Mouse (Mus musculus) thymus, postnatal 4 days (tissue): ENCODE data around the gene Zscan18.
"Not testable (repeated sequence)": the region's sequence is repeated elsewhere in the genome, so short reads cannot be mapped to it uniquely, and the experiment has no call there.

ENCODE experiments used
- DNase-seq: peaks from one replicate; pipeline ENCODE4 v3.0.0; 2021

Zscan18 gene

DNA sequence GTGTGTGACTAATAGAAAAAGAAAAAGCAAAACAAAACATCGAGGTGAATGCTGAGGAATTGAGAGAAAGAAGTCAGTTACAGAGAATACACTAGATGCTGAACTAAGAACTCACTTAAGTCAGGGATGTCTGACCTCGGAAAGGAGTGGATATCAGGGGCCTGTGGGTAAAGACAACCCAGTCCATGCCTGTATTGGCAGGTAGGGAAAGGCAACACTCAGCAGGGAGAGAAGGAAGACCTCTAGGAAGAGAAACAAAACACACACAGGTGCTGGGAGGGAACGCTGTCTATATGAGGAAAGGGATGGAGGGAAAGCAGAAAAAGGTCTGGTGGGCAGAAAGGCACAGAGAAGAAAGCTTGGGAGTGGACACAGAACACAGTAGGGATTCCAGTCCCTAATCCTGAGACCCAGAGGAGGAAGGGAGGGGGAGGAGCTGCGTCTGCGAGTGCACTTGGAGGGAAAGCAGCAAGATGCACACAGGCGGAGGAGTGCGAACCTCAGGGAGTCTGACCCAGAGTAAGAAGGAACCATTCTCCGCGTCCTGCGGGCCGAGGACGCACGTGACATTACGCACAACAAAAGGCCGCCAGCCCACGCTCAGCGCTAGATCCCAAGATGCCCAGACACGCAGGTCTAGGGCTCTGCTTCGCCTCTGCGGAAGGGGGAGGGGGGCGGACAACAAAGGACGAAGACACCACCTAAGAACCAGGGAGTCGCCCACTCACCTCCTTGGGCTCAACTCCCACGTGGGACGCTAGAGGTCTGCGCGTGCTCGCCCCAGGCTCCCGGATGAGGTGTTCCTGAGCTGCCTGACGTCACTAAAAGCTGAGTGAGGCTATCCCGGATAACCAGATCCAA is at the start of gene Zscan18:
Gene Zscan18 (minus strand): TSS at position 770 of the 861 bp plus-strand sequence.
- DNase-seq = peak; percentile 70

DNA sequence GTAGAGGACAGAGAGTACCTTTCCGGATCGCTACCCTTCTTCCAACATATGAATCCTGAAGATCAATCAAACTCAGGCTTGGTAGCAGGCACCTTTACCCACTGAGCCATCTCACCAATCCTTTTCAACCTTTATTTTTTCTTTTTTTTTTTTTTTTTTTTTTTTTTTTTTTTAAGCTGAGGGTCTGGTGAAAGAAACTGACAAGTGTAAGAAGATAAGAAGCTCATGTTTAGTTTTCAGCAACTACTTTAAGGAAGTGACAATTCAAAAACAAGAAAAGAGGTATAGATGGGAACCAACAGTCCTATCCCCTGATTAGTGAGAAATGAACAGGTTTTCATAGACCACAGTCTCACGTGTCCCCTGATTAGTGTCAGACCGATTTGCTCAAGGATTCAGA is 32.3 kb upstream of the Zscan18 start:
- DNase-seq = no peak

DNA sequence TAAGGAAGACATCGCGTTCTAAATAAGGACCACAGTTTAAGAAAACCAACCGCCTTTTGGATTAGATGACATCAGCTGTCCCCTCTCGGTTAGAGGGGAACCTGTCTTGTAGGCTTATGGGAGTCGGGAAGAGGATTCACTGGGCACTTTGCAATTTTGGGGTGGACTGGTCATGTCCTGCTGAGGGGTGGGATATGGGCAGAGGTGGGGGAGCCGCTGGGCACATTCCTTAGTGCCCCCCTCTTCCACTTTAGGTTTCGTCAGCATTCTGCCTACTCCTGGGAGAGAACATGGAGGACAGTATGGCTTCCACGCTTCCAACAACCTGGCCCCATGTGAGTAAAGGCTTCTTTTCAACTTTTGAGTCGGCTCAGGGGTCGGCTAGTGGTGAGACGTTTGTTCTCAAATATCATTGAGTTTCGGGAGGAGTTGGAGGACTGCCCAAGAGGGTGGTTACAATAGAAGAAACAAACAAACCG is 31.8 kb upstream of the Zscan18 start:
- peak; percentile 33 for DNase-seq

DNA sequence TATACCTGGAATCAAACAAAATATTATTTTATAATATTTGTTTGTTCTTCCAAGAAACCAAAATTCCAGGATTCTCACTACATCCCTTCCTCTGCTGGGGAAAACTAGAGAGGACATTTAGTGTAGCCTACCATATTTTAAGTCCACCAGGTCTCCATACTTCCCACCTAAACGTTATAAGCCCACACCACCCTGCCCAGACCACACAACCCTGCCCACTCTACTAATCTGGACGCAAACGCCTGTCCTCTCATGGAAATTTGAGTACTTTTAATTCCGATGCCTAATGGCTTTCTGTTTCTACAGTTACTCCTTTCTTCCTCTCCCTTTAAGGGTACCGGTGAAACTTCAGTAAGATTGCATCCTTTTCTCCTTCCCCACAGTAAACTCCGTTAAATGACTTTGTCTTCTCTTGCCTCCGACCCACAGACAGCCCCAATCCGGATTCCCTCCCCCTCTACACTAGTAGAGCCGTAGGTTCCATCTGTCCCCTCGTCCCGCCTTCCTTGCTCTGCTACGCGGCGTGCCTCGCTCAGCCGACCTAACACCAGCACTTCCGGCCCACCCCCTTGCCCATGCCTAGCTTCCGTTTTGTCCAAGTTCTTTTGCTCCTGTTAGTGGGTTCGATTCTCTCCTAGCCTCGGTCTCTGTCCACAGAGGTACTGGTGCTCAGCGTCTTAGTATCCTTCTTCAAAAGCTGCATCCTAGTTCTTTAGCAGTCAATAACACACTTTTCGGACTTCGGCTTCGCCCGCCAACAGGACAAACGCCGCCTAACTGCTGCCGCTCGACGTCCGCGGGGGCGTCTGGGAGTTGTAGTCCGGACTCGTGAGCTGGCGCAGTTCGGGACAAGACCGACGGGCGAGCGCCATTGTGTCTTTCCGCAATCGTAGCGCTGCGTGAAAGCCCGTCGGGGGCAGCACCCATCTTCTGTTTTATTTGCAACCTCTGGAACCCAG is 31.0 kb upstream of the Zscan18 start, which contains the start of gene Zfp110:
Gene Zfp110 (plus strand): TSS at position 600 of the 959 bp plus-strand sequence.
- DNase-seq = peak; percentile 94

DNA sequence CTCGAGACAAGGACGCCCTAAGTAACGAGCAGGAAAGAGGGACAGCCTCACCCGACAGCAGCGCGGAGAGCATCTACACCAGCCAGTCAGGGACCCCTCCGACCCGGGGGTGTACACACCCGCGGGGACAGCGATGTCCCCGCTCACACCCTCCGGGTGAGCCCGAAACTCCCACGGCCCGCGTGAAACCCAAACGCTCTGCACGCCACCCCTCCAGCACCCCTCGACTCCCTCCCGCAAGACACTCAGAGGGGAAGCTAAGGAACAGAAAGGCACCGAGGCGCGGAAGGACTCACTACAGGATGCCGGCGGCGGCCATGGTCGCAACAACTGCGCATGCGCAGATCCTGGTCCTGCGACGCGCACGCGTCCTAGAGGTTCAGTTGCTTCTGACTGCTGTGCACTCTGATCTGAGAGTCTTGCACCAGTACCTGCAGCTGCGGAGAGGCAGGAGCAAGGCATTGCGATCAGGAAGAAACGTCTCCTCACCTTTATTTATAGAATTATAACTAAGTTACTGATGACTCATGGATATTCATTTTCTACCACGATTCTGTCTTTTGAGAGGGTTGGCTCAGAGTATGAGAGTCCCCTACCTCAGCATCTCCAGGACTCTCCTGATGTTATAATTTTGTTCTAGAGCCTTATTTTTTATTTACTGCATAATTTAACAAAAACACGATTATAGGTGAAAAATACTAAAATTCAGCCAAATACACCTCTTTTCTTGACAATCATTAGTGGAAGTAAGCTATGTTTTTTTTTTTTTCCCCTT is 15.3 kb upstream of the Zscan18 start, which contains the start of gene Zfp329:
Gene Zfp329 (minus strand): TSS at position 338 of the 775 bp plus-strand sequence.
- peak; percentile 97 for DNase-seq

DNA sequence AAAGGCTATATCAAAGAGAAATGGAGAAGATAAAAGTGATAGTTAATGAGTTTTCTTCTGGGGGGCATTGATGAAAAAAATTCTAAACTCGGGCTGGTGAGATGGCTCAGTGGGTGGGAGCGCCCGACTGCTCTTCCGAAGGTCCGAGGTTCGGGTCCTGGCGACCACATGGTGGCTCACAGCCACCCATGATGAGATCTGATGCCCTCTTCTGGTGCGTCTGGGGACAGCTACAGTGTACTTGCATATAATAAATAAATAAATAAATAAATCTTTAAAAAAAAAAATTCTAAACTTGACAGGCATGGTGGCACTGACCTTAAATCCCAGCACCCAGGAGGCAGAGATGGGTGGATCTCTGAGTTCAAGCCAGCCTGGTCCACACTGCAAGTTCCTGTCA is 12.1 kb upstream of the Zscan18 start:
- DNase-seq = peak; percentile 31

DNA sequence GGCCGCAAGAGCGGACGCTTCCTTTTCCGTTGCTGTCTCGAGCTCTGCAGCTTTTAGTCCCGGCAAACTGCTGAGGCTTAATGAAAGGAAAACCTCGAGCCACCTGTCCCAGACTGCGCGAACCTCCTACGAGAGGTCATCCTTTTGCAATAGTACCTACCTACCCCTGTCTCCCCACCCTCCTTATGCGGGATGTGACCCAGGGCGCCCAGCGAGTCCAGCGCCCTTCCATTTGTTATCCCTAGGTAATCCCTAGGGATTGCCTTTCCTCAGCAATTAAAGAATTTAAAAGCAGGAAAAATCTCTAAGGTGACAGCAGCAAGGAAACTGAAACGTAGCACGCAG is 264 bp upstream of the Zscan18 start:
- no peak for DNase-seq

DNA sequence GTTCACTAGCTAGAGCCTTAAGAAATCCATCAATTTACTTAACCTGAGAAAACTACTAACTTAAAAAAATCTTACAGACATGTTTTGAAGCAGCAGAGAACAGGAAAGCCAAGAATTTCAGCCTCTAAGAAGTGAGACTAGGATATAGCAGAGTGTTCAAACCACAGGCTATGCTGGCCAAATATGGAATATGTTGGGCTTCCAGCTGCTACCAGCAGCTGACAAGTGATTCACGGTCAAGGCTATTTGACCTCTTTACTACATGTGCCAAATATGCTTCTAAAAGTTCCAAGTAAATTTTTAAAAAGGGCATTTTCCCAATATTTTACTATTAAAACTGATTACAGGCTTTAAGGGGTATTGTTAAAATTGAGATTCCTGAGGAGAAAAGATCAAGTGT is 3.9 kb downstream of the Zscan18 start:
- DNase-seq = no peak

DNA sequence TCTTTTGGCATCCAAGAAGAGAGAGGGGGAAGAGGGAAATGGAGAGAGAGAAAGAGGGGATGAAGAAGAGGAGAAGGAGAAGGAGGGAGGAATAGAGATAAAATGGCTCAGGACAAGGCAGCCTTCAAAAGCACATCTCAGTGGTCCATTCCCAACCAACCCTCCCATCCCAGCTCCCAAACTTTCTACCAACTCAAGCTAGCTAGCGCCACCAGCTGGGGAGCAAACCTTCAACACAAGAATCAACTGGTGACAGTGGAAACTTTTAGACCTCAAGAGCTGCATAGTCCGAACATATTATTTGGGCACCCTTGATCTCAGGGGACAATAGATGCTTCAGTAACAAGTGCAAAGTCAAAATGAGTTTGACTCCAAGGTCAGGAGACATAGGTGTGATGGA is 5.5 kb downstream of the Zscan18 start:
- DNase-seq = no peak

DNA sequence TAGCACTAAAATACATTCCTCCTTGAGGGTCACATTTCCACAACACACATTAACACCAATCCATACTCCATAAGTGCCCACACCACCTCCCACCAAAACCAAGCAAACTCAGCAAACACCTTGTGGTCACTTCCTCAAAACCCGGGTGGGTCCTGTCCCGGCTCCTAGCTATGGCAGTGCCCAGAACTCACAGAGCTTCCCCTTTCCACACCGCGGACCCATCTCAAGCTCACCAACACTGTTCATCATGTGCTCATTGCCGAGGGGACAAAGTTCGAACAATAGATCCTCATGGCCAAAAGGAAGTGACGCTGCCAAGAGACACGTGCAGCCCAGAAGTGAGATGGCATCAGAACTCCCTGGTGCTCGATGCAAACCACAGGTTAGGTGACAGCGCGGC is 10.8 kb downstream of the Zscan18 start:
- not testable (repeated sequence) for DNase-seq

DNA sequence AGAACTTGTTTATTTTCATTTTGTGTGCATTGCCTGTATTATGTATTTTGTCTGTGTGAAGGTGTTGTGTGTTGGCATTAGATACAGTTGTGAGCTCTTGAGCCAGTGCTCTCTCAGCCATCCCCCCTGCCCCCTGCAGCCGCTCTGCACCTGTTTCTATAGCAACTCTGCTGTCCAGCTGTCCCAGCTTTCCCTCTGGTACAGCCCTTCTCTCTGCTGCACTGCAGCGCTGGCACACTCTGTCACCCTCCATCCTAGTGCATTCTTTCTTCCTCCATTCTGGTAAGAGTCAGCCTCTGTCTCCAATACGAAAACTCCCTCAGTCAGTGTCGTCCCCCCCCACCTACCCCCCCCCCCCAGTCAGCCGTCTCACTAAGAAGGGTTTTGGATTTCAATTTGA is 15.4 kb downstream of the Zscan18 start:
- DNase-seq = no peak

DNA sequence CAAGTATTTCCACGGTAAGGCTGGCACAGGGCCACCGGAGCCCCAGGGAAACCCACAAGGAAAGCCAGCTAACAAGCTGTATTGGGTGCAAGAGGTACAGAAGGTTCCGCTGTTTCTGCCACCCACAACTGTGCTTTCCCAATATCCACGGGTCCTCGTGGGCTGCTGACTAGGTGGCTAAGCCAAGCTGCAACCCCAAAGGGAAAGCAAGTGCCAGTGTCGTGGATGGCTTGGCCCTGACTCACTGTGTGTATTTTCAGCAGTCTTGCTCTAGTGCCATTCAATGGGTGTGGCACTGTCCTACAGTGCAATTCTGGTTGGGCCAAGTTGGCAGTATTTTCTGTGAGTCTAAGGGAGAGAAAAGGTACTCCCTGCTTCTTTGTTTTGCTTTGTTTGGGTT is 16.1 kb downstream of the Zscan18 start:
- DNase-seq = no peak

DNA sequence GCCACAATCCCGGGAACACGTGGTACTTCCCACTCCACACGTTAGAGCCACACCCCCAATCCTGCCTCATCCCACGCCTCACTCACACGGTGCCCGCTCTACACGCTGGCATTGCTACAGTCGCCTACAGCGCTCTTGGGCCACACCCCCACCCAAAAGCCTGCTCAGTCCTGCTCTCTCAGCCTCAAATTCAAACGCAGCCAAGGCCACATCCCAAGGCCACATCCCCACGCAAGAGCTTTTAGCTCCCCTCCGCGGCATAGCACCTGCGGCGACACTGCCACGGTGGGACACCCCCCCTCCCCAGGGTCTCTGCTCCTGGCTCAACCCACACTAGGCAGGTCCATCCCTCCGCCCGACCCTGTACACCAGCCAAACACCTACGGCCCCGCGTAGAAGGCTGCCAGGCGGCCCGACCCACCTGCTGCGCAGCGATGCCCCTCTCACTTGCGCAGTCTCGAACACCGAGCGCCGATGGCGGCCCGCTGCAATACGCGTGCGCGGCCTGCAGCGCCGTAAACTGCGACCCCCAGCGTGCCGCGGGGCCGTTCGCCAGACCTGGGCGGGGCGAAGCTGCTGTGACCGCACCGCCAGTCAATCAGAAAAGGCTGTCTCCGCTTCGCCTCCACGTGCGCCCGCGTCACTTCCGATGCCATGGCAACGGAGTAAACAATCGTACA is 23.1 kb downstream of the Zscan18 start:
- peak; percentile 87 for DNase-seq

DNA sequence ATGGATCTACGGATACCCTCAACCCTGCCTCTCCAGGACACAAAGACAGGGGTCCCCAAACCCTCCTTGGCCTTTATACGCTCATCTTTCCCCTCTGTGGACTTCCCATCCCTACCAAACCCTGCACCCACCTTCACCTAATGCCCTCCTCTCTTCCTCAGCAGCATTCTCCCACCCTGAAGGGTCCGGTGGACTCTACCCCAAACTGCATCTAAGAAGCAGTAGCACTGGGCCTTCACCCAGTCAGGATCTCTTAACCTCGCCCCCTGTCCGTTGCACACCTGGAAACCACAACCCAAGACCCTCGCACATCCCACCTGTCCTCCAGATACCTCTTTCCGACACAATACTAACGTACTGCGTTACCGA is 23.7 kb downstream of the Zscan18 start:
- DNase-seq = no peak

DNA sequence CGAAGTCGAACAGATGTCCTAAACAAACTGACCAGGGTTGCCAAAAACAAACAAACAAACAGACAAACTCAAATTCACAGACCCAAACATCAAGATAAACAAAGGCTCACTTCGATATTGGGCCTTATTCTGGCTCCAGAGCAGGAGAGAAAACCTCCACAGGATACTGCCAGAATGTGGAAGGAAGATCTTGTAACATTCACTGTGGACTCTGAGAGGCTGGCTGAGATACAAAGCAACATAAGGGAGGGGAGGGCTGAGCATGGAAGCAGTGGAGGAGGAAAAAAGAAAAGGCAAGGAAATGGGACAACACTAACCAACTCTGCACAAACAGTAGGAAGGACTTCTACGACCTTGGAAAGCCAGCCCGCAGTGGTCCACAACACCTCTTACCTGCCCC is 24.3 kb downstream of the Zscan18 start:
- no peak for DNase-seq

DNA sequence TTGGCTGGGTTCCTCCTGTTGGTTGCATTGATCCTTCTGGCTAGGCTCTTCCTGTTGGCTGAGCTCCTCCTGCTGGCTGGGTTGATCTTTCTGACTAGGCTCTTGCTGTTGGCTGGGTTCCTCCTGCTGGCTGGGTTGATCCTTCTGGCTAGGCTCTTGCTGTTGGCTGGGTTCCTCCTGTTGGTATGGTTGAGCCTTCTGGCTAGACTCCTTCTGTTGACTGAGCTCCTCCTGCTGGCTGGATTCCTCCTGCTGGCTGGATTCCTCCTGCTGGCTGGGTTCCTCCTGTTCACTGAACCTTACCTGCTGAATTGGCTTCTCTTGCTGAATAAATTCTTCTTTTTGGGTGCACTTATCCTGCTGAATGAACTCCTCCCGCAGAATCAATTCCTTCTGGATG is 28.8 kb downstream of the Zscan18 start:
- DNase-seq = no peak

DNA sequence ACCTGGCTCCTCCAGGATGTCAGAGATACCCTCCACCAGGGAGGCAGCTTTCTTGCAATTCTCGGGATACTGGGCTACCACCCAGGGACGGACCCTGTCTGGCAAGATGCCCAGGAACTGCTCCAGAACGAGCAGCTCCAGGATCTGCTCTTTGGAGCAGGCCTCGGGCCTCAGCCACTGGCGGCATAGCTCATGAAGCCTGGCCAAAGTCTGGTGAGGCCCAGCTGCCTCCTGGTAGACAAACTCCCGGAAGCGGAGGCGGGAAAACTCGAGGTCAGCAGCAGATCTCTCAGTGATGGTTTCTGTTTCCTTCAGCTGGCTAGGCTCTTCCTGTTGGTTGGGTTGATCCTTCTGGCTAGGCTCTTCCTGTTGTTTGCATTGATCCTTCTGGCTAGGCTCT is 29.3 kb downstream of the Zscan18 start:
- no peak for DNase-seq

DNA sequence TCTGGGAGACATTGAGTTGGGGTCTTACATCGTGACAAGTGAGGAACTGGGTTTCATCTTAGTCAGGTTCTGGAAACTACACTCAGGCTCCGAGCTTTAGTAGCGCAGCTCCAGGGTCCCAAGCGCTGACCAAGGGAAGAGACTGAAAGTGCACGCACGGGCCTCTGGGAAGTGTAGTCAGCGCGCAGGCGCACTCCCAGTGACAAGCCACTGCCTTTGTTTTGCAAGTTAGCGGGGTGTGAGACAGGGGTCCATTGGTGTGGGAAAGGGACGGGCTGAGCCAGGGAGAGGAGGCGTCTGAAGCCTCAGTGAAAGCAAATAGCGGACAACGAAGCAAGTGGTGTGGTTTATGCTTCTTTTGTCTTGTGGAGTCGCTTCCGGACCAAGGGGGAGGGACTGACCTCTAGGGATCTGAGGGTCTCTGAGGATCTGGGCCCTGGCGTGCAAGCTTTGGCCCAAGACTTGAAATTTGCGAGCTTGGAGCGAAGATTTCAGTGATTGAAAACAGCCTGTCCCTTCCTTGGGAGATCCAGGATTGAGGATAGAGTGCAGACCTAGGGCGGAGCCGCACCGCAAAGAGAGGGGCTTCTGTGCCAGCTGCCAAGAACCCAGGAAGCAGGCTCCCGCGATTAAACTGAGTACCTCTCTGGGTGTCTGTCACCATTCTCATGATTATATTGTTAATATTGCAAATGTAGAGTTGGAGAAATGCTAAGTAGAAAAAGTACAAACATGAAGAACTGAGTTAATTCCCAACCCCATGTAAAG is 53.8 kb downstream of the Zscan18 start:
- DNase-seq = no peak

DNA sequence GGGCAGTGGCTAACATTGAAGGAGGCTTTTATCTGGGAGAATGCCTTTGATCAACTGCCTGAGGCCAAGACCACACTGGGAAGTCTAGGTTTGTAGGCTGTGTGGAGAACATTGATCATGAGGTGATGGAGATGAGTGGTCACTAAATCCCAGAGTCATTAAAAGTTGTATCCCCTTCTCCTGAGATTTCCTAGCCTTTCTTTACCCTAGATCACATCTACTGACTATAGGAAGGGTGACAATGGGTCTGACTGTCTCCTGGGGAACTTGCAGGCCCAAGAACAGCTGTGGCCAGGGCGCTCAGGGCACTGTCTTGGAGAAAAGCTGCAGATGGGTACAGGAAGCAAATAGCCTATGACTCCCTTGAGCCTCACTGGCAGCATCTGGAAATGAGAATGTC is 68.5 kb downstream of the Zscan18 start, which contains the start of gene Vmn2r56:
Gene Vmn2r56 (minus strand): TSS at position 101 of the 400 bp plus-strand sequence.
- no peak for DNase-seq
